Mouse (Mus musculus): ENCODE measurements around the gene Itln1. TPM values are rescaled to one million over a fixed set of nuclear protein-coding genes. Genes with fewer than 3 reads are reported as not detected.

Gene Itln1
- not detected in 2 replicates for total RNA-seq (2017)

- ATAC-seq (replicated peaks; ENCODE audit: low read depth, poor library complexity, severe bottlenecking), result no peak
Observed at GRCm38 (mm10) chr1:171535194-171535593, at the start of gene Itln1. TSS of gene Itln1 (minus strand) at chr1:171535294.

DNA sequence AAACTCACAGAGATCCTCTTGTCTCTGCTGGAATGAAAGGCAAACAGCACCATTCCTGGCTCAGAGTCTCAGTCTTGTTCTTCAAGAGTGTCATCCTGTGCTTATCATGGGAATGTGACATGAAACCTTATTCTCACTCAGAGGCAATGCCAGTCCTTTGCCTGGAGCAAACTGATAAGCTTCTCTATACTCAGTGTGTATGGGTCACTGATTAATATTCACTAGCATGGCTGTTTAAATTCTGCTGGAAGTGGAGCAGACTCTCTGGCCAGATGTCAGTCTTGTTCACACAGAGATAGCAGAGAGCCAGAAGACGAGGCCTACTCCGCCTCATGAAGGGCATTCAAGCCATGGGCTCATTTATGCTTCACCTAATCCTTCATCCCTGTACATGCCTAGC lies 49.5 kb upstream of the Itln1 start:
- peak; percentile 66; the same call in 1 of the 2 replicates for ATAC-seq (replicated peaks; ENCODE audit: low read depth, poor library complexity, severe bottlenecking)

DNA sequence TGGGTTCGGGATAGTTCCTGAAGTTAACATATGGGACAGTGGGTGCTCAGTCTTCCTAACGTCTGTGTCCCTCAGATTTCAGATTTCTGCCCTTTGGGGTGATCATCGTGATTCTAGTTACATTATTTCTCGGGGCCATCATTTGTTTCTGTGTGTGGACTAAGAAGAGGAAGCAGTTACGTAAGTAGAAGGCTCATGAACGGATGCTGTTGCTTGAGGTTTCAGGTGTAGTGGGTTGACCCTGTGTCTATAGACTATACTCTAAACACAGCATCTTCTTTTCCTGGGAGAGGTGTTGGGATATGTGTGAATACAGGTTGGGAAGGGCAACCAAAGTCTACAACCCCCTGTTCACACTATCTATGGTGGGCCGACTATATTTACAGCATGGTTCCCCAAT lies 42.1 kb upstream of the Itln1 start:
- no peak for ATAC-seq (replicated peaks; ENCODE audit: low read depth, poor library complexity, severe bottlenecking)

- no peak for ATAC-seq (replicated peaks; ENCODE audit: low read depth, poor library complexity, severe bottlenecking)
Observed at GRCm38 (mm10) chr1:171568436-171568835, 33.3 kb upstream of the Itln1 start.

DNA sequence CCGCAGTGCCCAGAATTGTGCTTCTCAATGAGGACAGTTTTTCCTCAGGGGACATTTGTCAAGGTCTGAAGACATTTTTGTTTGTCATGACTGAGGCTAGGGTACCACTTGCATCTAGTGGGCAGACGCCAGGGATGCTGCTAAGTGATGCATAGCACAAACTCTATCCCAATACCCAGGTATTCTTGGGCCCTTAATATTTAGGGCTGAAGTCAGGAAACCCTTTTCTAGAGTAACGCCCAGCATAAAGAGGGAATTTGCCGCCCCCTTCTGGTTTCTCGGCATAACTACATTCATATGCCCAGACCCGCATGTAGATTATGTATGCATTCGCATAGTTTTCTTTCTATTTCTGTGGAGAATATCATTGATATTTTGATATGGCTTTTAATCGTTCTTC lies 31.7 kb upstream of the Itln1 start:
- ATAC-seq (replicated peaks; ENCODE audit: low read depth, poor library complexity, severe bottlenecking), result peak; percentile 70

DNA sequence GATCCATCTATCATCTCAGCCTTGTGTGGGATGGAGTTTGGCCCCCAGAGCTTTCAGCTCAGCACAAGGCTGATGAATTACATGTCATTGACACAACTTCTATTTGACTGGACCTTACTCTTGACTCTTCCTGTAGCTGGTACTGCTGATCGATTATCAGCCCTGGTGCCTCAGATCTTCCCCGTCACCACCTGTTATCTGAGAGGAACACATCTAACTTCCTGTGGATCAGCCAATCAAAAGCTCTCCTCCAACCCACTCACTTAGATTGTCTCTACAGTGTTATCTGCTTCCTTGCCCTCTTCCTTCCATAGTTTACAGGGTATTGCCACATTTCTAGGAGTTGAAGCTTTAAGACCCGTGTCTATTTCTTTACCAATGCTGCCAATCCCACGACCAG lies 30.8 kb upstream of the Itln1 start:
- ATAC-seq (replicated peaks; ENCODE audit: low read depth, poor library complexity, severe bottlenecking), result no peak

DNA sequence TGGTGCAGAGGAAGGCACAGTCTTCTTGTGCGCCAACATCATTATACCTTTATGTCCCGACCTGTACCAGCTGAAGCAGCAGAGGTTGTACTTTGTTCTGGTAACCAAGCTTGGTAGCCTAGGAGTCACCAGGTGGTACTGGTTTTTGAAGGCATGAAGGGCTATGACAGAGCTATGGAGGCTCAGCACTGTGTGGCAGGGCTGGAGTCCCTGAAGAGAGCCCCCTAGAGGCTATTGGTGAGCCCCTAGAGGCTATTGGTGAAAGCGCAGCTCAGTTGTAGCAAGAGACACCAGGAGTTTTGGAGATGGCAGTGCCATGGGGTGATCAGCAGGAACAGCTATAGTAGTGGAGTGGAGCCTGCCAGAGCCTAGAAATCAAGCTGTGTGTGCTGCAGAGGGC lies 29.2 kb upstream of the Itln1 start:
- ATAC-seq (replicated peaks; ENCODE audit: low read depth, poor library complexity, severe bottlenecking), result peak; percentile 53

DNA sequence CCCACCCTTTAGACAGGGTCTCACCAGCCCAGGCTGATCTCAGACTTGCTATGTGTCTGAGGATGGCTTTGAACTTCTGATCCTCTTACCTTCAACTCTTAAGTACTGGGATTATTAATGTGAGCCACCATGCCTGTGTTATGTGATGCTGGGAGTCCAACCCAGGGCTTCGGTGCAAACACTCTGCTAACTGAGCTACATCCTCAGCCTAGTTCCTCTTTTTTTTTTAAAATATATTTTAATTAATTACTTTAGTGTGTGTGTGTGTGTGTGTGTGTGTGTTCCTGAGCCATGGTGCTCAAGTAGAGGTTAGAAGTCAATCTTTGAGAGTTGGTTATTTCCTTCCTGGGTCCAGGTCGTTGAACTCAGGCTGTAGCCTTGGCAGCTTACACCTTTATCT lies 27.9 kb upstream of the Itln1 start:
- no peak for ATAC-seq (replicated peaks; ENCODE audit: low read depth, poor library complexity, severe bottlenecking)

DNA sequence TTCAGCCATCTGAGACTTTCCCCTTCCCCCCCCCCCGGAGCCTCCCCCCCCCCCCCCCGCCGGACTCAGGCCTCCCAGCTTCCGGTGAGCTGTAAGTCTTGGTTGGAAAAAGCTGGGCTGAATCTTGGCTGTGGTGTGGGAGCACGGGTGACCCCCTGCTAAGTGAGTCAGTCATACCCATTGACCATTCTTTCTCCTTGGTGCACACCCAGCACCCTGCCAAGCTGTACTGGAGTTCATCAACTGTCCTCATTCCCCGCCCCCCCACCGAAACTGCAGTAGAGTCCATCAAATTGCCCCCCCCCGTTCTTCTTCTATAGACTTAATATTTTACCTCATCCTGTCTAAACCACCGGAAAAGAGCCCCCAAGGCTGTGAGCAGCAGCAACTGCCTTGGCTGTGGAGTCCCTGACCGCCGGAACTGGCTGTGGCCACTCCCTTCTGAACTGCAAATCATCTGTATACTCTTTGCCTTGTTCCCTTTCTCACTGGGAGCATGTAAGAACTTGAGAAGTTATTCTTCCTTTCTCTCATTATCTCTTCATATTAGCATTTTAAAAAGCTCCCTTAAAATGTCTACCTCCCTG lies 26.6 kb upstream of the Itln1 start:
- ATAC-seq (replicated peaks; ENCODE audit: low read depth, poor library complexity, severe bottlenecking), result peak; percentile 26

DNA sequence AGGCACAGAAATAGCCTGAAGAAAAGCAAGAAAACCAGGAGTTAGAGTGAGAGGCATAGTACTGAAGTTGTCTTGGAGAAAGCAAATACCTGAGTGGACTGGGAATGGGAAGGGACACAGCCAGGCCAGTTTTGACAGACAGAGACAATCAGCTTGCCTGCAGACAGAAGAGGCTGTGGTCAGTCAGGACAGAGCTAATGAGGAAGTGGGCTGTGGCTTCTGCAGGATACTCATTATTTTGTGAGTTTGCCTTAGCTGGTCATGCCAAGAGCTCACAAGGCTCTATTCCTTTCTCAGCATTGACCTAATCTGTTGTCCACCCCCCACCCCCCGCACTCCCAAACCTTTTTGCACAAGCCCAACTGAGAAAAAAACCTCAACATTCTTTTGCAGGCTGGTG lies 26.1 kb upstream of the Itln1 start:
- peak; percentile 55 for ATAC-seq (replicated peaks; ENCODE audit: low read depth, poor library complexity, severe bottlenecking)

DNA sequence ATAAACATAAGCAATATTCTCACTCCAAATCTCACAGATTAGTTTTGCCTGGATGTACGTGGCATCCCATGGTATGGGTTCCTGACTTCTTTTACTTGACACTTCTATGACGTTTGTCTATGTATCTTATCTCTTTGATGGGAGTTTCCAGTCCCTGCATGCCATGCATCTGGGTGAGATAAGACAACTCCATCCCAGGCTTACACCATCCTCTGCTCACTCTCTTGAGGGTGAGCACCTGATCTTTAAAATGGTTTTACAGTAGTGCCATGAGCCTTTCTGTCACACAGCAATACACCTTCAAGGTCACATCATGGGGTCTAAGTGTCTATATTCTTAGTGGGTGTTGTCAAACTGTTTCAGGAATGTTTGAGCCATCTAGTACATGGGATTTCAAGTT lies 25.2 kb upstream of the Itln1 start:
- ATAC-seq (replicated peaks; ENCODE audit: low read depth, poor library complexity, severe bottlenecking), result no peak

DNA sequence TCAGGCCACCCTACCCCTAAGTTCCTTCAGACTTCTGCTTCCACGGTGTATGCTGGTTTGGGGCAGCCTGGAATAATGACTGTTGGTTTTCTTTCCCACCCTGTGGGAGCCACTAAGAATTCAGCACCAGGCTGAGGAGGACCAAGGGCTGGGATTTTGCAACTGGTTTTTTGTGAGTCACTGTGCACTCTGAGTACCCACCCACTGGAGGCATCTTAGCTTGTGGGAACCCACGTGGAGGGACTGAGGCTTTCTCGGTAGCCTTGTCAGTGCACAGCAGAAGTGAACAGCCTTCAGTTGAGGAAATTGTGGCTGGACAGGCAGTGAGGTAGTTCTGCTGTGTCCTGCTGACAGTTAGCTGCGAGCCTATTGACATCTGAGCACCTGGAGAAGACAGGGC lies 23.8 kb upstream of the Itln1 start, which contains the start of gene Cd244a:
Cd244a (plus strand) TSS at position 296 of the 400 bp plus-strand sequence.
- ATAC-seq (replicated peaks; ENCODE audit: low read depth, poor library complexity, severe bottlenecking), result peak; percentile 72

GRCm38 (mm10) chr1:171558407-171558806 lies 23.3 kb upstream of the Itln1 start:
- 0 out of 2 replicates have a peak, but pooled peaks have one; percentile 0 for ATAC-seq (replicated peaks; ENCODE audit: low read depth, poor library complexity, severe bottlenecking)

GRCm38 (mm10) chr1:171556366-171556765 lies 21.3 kb upstream of the Itln1 start:
- no peak for ATAC-seq (replicated peaks; ENCODE audit: low read depth, poor library complexity, severe bottlenecking)

GRCm38 (mm10) chr1:171553359-171554341 lies 18.6 kb upstream of the Itln1 start:
- peak; percentile 39 for ATAC-seq (replicated peaks; ENCODE audit: low read depth, poor library complexity, severe bottlenecking)

GRCm38 (mm10) chr1:171552230-171552629 lies 17.1 kb upstream of the Itln1 start:
- no peak for ATAC-seq (replicated peaks; ENCODE audit: low read depth, poor library complexity, severe bottlenecking)

DNA sequence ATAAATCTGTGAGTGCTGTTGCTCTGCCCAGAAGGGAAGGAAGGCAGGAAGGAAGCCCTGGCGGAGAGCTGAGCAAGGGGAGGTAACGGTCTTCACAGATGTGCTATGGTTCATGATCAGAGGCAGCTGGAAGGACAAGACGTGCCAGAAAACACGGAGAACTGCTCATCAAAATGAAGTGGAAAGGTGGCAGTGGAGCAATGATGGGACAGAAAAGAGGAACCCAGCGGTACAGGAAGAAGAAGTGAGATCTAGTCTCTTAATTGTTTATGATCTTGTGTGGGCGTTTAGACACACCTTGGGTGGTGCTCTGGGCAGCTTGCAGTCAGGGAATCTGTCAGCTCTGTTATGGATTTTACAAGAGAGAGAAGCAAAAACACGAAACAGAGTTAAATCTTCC lies 16.2 kb upstream of the Itln1 start:
- peak; percentile 68 for ATAC-seq (replicated peaks; ENCODE audit: low read depth, poor library complexity, severe bottlenecking)

GRCm38 (mm10) chr1:171540694-171541093 lies 5.6 kb upstream of the Itln1 start:
- no peak for ATAC-seq (replicated peaks; ENCODE audit: low read depth, poor library complexity, severe bottlenecking)

DNA sequence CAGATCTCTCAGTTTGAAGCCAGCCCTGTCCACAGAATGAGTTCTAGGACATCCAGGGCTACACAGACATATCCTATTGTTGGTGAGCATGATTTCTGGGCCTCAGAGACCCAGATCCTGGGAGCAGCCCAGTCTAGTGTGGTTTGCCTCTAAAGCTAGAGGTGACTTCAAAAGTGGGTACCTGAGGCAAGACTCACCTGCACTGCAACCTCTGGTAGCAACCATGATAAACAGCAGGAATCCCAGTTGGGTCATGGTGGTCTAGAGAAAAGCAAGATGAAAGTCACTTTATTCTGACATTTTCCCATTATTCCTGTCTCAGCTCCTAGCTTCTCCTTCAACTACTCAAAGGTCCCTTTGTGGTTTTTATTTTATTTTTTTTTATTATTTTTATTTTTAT lies 537 bp downstream of the Itln1 start:
- no peak for ATAC-seq (replicated peaks; ENCODE audit: low read depth, poor library complexity, severe bottlenecking)

GRCm38 (mm10) chr1:171532830-171533229 lies 2.3 kb downstream of the Itln1 start:
- peak; percentile 66 for ATAC-seq (replicated peaks; ENCODE audit: low read depth, poor library complexity, severe bottlenecking)

DNA sequence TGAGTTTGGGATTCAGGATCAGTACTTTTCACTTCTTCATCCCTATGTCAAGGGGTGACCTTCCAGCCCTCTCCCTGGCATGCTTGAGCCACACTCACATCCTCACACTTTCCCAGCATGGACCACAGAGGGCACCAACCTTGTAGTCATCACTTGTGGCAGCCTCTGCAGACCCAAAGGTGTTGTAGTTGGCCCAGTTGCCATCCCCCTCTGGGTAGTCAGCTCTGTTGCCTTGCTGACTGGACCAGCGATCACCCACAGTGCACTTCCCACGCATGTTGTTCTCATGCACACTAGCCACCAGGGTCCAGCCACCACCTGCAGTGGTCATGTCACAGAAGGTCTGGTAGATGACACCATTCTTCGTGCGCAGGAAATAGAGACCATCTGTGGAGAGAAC lies 3.7 kb downstream of the Itln1 start:
- ATAC-seq (replicated peaks; ENCODE audit: low read depth, poor library complexity, severe bottlenecking), result no peak
